Mouse (Mus musculus) brain, embryonic 14.5 days (tissue): Measurements from ENCODE around the gene Gm14399.
"Not testable (repeated sequence)": the region's sequence is repeated elsewhere in the genome, so short reads cannot be mapped to it uniquely, and the experiment has no call there.

Source experiments
- CTCF ChIP-seq: fragments of 200-500 bp; IDR thresholded peaks from 2 replicates; pipeline ENCODE4 v1.5.1; 2012; ENCODE audit warnings: inconsistent platforms, mild to moderate bottlenecking, moderate library complexity, borderline replicate concordance; ENCODE audit not compliant: insufficient read depth, insufficient read length; ENCODE audit errors: extremely low read depth
- POLR2A ChIP-seq: fragments of 200-500 bp; IDR thresholded peaks from 2 replicates; pipeline ENCODE4 v1.6.1; 2012; ENCODE audit warnings: mild to moderate bottlenecking, inconsistent platforms, borderline replicate concordance; ENCODE audit not compliant: poor library complexity, insufficient read depth, insufficient read length, severe bottlenecking; ENCODE audit errors: extremely low read depth

DNA sequence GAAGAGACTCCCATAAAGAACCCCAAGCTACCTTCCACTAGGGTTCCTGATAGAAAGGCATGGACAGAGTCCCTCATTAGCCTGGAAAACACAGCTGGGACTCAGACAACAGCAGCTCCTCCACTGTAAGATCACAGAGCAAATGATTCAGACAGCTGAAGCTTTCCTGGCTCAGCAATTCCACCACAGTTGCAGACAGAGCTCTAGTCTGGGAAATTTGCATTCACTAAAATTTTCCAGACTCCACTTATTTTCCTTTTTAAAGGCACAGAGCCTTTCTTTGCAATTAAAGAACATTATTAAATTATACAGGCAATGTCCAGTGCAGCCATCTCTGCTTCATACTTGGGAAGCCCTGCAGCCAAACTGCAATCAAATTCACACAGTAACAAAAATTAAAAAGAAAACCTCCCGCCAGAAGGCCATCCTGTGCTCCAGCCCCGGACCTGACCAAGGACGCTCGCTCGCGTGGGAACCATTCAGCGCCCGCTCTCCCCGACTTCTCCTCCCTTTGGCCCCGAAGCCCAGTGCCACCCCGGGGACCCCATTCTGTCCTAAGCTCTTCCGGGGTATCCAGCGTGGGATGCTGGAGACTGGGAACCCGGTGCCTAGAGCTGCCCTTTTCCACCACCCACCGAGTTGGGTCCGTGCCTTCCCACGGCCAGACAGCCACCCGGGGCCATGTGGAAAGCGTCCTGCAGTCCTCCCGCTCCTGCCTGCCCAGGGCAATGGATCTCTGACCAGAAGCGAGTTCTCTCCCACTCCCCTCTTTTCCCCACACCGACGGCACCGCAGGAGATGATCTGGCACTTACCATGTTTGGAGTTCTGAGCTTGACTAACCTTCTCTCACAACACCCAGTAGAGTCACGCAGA is 457 bp downstream of the Gm14399 start:
- TF ChIP-seq CTCF, POLR2A: not testable (repeated sequence)
